Mouse (Mus musculus) E14TG2a.4 (cell line): Measurements from ENCODE around the gene Cntnap4.

Experiments used
- H3K27me3 ChIP-seq: 2 replicates; pipeline ENCODE4 v1.6.1; 2014; ENCODE audit warnings: low read length, control low read depth; ENCODE audit not compliant: insufficient read depth
- H3K36me3 ChIP-seq: 2 replicates; pipeline ENCODE4 v1.6.1; 2014; ENCODE audit warnings: low read length, control low read depth; ENCODE audit not compliant: insufficient read depth
- H3K4me1 ChIP-seq: replicated peaks from 2 replicates; pipeline ENCODE4 v1.6.1; 2014; ENCODE audit warnings: low read depth, low read length, control low read depth
- H3K4me3 ChIP-seq: replicated peaks from 2 replicates; pipeline ENCODE4 v1.5.1; 2014; ENCODE audit warnings: mild to moderate bottlenecking, low read length
- H3K9me3 ChIP-seq: 2 replicates; pipeline ENCODE4 v1.6.1; 2014; ENCODE audit warnings: low read length, control low read depth
- CTCF ChIP-seq: conservative IDR thresholded peaks from 2 replicates; pipeline ENCODE4 v1.5.1; 2014; ENCODE audit warnings: low read length
- NANOG ChIP-seq: IDR thresholded peaks from 2 replicates; pipeline ENCODE4 v1.6.1; 2014; ENCODE audit warnings: borderline replicate concordance, low read length, mixed read lengths
- POU5F1 ChIP-seq: IDR thresholded peaks from 2 replicates; pipeline ENCODE4 v1.6.1; 2014; ENCODE audit warnings: low read length, borderline replicate concordance

The Cntnap4 gene

DNA sequence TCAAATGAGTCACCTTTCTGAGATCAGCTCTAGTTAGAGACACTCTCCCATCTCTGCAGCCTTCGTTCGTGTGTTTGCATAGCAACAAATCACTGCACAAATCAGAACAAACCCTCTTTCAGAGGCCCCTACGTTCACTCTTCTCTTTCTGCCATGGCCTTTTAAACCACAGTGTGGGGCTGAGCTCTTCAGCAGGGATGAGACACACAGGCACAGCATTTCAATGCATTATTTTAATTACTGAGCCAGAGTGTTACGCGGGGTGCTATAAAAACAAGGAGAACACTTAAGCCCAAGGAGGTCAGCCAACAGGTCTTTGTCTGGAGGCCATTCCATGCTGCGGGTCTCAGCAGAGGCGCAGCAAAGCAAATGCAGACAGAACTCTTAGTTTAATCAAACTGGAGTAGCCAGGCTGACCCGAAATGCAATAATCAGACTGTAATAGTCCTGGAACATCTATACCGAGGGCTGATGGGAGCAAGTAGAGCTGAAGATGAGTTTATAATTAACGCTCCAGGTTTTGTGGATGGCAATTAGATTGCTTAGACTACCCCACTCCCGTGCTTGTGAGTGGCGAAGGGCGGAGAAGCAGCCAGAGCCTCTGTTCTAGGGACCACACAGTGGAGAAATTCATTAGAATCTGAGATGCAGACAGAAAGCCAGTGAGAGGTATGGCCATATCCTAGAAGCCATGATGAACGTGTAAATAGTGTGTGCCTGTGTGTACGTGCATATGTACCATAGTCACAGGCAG, 26.4 kb downstream of the Cntnap4 start:
- TF ChIP-seq CTCF: no peak
- Histone ChIP-seq H3K36me3 (no peaks in the 10 kb centered on the region), H3K4me3 (no peak overlapping the region), H3K27me3 (no peaks in the 10 kb centered on the region), H3K4me1 (no peaks in the 10 kb centered on the region), H3K9me3 (no peaks in the 10 kb centered on the region)

DNA sequence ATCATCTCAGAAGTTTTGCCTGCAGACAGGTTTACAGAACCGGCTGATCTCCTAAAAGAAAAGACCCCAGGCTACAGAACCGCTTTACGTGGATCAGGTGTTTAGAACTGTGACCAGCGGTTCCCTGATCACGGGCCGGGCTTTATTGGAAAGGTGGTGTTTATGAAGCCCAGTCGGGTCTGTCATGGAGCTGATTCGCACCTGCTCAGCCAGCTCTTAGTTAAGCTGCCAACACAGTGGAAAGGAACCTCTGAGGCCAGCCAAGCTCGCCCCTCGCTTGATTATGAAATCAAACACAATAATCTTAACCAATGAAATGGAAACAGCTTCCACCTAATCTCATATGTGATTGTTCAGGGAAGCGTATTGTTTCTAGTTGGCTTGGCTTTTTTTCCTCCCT, 30.1 kb downstream of the Cntnap4 start:
- Histone ChIP-seq H3K4me3 (no peak overlapping the region), H3K4me1 (no peaks in the 10 kb centered on the region), H3K36me3 (no peaks in the 10 kb centered on the region), H3K27me3 (no peaks in the 10 kb centered on the region), H3K9me3 (no peaks in the 10 kb centered on the region)
- TF ChIP-seq CTCF: no peak

DNA sequence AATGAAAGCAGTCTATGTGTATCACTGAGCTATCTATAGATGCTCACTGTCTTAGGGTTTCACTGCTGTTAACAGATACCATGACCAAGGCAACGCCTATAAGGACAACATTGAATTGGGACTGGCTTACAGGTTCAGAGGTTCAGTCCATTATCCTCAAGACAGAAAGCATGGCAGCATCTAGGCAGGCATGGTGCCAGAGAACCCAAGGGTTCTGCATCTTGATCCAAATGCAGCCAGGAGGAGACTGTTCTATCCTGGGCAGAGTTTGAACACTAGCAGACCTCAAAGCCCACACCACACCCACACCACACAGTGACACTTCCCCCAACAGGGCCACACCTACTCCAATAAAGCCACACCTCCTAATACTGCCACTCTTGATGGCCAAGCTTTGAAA, 31.3 kb downstream of the Cntnap4 start:
- Histone ChIP-seq H3K36me3 (no peaks in the 10 kb centered on the region), H3K9me3 (no peaks in the 10 kb centered on the region), H3K4me3 (no peak overlapping the region), H3K4me1 (no peaks in the 10 kb centered on the region), H3K27me3 (no peaks in the 10 kb centered on the region)
- TF ChIP-seq CTCF (no peak), NANOG (no peak), POU5F1 (no peak)

DNA sequence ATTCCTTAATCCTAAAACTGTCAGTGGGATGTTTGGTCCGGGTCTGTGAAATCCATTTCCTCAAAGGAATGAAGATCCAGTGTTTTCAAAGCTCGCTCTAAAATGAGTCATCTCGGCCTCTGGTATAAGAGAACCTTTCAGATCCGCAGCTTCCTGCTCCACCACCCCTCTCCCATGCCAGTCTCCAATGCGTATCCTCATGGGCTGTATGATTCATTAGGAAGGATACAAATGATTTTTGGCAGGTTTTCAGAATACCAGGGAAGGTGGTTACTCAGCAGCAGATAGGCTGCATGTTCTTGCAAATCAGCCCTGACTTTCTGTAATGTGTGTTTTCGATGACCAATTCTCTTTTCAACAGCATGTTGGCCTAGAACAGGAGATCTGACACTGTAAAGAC, 40.3 kb downstream of the Cntnap4 start:
- no peak for TF ChIP-seq NANOG
- no peak for TF ChIP-seq POU5F1
- TF ChIP-seq CTCF: no peak
- Histone ChIP-seq H3K4me3 (no peak overlapping the region), H3K9me3 (no peaks in the 10 kb centered on the region), H3K27me3 (no peaks in the 10 kb centered on the region), H3K4me1 (no peaks in the 10 kb centered on the region), H3K36me3 (no peaks in the 10 kb centered on the region)

DNA sequence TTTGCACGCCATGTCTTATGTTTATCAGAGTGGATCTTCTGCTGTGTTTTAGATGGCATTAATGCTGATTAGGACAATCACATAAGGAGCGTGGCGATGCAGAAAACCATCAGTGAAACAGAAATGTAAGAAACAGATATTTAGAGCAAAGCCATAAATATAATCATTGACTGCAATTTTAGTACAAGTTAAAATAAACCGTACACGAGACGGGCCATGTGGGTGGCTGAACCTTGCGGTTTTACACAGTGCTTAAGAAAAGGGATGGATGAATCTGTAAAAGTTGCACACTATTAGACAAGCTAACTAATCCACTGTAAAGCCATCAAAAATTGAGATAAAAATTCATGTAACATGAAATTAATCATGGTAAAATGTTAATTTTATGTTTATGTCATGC, 58.9 kb downstream of the Cntnap4 start:
- Histone ChIP-seq H3K4me1 (no peaks in the 10 kb centered on the region), H3K36me3 (no peaks in the 10 kb centered on the region), H3K9me3 (no peaks in the 10 kb centered on the region), H3K4me3 (no peak overlapping the region), H3K27me3 (no peaks in the 10 kb centered on the region)
- no peak for TF ChIP-seq NANOG
- no peak for TF ChIP-seq POU5F1
- no peak for TF ChIP-seq CTCF

DNA sequence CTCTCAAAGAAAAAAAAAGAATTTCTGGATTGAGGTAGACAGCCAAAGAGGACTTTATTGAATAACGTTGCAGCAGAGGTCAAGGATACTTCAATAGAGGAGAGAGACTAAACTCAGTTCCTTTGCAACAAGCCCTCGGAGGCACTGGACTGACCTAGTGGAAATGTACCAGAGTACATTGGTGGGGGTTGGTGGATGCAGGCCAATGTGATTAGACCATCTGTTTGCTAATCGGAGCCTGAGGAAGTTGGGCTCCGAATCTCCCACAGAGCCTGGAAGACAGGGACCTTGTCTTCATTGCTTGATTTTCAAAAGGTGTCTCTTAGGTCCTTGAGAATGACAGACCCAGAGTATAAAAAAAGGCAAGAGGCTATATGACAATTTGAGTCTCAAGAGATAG, 82.8 kb downstream of the Cntnap4 start:
- Histone ChIP-seq H3K36me3 (no peaks in the 10 kb centered on the region), H3K27me3 (no peaks in the 10 kb centered on the region), H3K4me1 (no peaks in the 10 kb centered on the region), H3K9me3 (no peaks in the 10 kb centered on the region; the same call in 1 of the 2 replicates), H3K4me3 (no peak overlapping the region)
- TF ChIP-seq NANOG (no peak), CTCF (no peak), POU5F1 (no peak)

DNA sequence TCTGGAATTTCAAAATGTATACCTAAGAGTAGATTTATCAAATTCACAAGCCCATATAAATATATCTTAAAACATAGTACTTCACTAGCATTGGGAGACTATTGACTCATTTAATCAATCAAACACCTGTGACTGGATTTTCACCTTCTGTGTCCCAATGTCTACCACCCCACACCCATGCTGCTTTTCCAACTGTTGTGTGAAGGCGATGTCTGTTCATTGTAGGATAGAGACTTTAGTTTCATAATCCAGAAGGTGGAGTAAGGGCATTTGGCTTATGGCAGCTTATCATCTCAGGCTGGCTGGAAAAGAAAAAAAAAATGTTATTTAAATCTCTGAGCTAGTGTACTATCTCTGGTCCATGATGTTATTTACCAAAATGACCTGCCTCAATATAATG, 83.4 kb downstream of the Cntnap4 start:
- Histone ChIP-seq H3K4me3 (no peak overlapping the region), H3K4me1 (no peaks in the 10 kb centered on the region), H3K36me3 (no peaks in the 10 kb centered on the region), H3K9me3 (no peaks in the 10 kb centered on the region; the same call in 1 of the 2 replicates), H3K27me3 (no peaks in the 10 kb centered on the region)
- TF ChIP-seq POU5F1 (no peak), CTCF (no peak), NANOG (no peak)

DNA sequence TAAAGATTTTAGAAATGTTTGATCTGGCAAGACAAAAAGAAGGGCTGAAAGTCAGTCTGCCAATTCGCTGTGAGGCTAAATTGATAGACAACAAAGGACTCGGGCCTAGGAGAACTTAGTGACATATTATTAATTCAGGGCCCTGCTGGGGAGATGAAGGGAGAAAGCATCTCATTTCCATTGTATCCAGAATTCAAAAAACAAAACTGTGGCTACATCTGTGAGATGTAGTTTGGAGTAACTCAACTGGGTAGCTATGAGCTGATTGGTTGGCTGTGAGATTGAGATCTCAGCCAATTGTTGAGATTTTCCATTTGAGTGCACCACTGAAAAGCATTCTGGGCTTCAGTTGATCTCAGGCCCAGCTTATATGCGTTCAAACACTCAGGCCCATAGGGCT, 84.2 kb downstream of the Cntnap4 start:
- no peak for TF ChIP-seq CTCF
- TF ChIP-seq NANOG: no peak
- no peak for TF ChIP-seq POU5F1
- Histone ChIP-seq H3K9me3 (no peaks in the 10 kb centered on the region; the same call in 1 of the 2 replicates), H3K4me3 (no peak overlapping the region), H3K4me1 (no peaks in the 10 kb centered on the region), H3K36me3 (no peaks in the 10 kb centered on the region), H3K27me3 (no peaks in the 10 kb centered on the region)

DNA sequence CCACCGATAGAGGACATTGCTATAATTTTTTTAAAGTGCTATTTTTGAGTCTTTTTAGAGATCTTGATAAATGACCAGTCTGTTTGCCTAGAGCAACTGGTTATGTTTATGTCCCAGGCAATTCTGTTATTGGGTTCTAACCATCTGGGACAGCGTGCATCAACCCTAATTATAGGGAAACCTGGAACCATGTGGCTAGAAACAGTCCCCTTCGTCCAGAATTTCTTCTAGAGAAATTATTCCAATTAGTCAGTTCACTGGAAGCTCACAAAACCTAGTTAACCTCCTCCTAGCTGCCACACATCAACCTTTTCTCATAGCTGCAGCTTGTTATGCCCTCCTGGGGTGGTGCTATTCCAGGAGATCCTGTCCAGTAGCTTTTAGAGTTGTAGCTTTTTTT, 94.2 kb downstream of the Cntnap4 start:
- no peaks in the 10 kb centered on the region for H3K9me3 ChIP-seq
- no peaks in the 10 kb centered on the region for H3K27me3 ChIP-seq
- no peak overlapping the region for H3K4me3 ChIP-seq
- H3K36me3 ChIP-seq: no peaks in the 10 kb centered on the region
- H3K4me1 ChIP-seq: 0 out of 2 replicates have a peak, but pooled peaks cover 2% of the 10 kb centered on the region
- TF ChIP-seq CTCF (no peak), NANOG (no peak), POU5F1 (no peak)
